Mouse (Mus musculus) right cerebral cortex, postnatal 14 days (tissue): ENCODE results near the gene Anxa9.
"Not testable (repeated sequence)": the region's sequence is repeated elsewhere in the genome, so short reads cannot be mapped to it uniquely, and the experiment has no call there.

ENCODE experiments used
- DNase-seq: peaks from one replicate; pipeline ENCODE4 v3.0.0; 2022

Anxa9 gene

DNA sequence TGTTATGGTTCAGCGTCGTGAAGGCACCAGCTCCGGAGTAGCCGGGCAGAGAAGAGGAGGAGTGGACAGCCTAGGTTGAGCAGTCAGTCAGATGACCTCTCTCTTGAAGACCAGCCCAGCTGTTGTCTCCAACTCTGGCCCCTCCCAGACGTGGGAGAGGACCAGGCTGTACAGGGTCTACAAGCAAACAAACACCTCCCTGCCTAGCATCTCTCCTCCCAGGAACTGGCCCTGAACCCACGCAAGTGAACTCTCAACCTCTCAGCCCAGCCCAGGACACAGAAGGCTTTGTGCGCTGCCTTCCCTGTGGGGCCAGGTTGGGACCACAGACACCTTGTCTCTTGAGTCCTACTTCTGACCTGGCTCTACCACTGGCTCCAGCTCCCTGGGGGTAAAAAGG, at the start of gene Anxa9:
Anxa9 (minus strand) TSS at position 77 of the 400 bp plus-strand sequence.
- DNase-seq, result no peak

DNA sequence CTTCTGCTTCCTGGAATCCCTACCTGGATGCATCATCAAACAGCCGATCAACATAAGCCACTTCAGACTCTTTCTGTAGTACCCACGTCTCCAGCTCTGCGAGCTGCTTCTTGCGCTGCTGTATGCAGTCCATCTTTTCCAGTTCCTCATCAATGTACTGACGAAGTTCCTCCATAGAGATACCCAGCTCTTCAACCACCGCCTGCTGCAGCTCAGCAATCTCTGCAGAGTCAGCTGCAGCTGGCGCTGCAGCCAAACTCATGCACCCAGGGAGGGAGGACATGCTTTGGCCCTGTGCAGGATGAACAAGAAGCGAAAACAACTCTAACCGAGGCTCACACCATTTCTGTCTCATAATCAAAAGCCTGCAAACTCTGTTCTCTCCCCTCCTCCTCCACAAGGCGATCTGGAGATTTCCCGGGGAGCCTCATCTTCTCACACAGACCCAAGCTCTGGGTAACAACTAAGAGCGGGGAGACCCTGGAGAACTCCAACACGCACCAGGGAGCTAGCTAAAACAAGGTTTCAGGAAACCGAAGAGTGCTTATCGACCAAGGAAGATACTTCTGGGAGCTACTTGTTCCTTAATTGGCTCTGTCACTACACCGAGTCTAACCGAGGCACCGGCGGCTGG, 49.1 kb upstream of the Anxa9 start:
- DNase-seq, result not testable (repeated sequence)

DNA sequence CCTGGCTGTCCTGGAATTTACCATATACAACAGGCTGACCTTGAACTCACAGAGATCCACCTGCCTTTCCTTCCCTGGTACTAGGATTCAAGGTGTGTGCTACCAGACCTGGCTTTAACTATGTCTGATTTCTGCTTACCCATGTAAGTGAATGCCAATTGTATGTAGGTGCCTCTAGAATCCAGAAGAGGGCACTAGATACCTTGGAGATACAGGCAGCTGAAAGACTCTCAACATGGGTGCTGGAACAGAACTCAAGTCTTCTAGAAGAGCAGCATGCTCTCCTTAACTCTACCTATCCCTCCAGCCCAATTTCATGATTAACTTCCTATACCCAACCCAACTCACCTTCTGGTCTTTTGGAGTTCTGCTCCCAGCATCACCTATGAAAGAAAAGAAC, 42.5 kb upstream of the Anxa9 start:
- no peak for DNase-seq

DNA sequence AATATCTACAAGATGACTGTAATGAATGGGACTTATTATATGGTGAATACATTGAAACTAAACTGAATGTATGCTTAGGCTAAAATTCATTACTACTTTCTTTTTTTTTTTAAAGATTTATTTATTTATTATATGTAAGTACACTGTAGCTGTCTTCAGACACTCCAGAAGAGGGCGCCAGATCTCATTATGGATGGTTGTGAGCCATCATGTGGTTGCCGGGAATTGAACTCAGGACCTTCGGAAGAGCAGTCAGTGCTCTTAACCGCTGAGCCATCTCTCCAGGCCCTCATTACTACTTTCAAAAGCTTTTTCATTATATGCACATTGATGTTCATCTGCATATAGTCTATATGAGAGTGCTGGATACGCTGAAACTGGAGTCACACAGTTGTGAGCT, 41.4 kb upstream of the Anxa9 start:
- not testable (repeated sequence) for DNase-seq

DNA sequence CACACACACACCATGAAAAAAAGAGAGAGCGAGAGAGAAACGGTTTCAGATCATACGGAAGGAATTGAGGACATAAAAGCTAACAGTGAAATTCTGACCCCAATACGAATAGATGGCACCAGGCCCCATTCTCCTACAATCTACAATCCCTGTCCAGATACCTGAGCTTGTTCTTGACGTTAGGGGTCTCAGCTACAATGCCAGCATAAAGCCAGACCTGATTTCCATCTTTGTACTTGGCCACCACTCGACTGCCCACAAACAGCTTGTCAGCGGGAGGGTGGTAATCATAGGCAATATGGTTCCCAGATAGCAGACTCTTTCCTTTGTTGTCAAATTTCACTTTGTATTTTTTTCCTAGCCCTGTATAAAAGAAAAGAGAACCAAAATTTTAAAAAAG, 39.5 kb upstream of the Anxa9 start:
- no peak for DNase-seq

DNA sequence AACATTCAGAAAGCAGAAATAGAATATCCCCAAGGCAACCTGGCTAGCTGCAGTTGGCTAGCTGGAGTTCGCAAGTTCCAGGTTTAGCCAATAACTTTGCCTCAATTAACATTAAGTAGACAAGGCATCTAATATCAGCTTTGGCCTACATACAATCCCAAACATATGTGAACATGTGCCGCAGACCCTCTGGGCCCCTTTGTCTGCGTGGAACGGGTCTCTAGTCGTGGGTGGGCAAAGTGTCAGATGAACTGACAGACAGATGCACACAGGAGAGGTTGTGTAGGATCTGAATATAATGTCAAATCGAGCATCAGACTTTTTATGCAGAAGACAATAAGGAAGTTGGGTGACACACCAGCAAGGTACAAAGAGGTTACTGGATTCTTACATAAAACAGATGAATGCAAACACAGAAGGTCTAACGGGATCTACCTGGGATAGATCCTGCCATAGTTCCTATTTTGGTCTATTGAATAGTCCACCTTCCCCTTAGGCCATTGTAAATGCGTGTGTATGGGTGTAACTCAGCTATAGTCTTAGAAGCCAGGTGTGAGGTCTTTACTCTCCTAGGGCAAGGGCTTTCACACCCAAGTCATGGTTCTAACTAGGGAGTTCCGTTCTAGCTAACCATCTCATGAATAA, 36.5 kb upstream of the Anxa9 start:
- DNase-seq, result not testable (repeated sequence)

DNA sequence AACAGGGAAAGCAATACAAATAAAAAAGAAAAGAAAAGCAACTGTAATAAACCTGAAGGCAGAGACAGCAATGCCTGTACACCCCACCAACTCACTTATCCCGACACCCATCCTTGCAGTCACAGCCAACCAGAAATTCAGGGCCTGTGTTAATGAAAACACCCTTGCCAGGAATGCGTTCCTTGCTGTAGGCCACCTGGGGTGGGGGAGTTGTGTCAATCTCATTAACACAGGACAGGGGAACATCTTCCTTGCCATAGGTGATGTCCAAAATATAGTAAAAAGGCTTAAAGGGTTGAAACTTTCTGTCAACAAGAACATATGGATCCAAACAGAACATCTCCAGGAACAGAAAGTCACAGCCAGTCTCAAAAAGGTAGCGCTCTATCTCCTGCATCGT, 31.3 kb upstream of the Anxa9 start:
- no peak for DNase-seq

DNA sequence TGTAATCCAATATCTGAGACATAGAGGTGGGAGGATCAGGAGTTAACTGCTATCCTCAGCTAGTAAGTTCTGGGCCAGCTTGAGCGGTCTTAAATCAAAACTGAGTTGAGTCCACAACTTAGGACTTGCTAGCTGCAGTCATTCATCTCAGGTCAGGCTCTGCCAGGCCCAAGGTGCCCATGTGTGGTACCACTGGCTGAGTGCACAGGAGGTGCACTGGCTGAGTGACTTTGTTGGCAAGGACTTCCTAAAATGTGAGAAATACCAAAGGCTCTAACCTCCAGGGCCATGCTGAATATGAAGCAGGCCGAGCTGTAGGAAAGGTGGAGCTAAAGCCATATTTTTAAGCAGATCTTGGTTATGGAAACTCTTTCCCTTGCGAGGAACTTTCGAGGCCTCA, 30.4 kb upstream of the Anxa9 start:
- DNase-seq, result no peak

DNA sequence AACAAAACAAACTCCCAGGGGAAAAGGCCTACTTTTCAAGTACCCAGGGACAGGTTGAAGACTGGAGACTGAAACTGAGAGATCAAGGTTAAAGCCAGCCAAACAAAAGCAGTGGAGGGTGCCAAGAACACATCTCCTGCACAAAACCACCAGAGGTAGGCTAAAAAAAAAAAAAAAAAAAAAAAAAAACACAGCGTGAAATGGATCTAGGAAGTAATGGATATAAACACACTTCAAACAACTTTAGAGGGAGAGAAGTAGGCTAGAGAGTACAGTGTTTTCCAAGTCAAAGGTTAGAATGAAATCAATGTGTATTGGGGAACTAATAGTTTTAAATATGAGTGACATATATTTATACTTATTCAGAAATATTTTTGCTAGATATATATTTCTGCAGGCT, 24.6 kb upstream of the Anxa9 start:
- DNase-seq, result no peak

DNA sequence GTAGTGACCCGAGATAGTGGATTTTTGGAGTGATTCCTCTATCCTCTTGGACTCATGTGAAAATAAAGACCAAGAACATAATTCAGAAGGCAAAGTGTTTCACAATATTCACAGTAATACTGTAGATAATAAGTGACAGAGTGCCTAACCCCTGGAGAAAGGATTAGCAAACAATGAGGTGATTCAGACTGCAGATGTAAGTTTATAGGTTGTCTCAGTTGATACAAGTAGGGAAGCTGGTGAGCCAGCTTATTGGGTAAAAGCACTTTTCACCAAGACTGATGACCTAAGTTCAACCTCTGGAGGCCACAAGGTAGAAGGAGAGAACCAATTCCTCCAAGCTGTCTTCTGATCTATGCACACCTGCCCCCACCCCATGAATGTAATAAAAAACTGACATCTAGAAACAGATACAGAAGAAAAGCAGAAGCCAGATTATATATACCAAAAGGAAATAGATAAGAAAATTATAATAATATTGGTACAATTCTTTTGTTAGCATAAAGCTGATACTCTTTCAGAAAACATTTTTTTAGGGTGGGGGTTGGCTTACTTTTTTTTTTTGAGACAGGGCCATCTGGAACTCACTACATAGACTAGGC, 21.9 kb upstream of the Anxa9 start:
- DNase-seq, result no peak

DNA sequence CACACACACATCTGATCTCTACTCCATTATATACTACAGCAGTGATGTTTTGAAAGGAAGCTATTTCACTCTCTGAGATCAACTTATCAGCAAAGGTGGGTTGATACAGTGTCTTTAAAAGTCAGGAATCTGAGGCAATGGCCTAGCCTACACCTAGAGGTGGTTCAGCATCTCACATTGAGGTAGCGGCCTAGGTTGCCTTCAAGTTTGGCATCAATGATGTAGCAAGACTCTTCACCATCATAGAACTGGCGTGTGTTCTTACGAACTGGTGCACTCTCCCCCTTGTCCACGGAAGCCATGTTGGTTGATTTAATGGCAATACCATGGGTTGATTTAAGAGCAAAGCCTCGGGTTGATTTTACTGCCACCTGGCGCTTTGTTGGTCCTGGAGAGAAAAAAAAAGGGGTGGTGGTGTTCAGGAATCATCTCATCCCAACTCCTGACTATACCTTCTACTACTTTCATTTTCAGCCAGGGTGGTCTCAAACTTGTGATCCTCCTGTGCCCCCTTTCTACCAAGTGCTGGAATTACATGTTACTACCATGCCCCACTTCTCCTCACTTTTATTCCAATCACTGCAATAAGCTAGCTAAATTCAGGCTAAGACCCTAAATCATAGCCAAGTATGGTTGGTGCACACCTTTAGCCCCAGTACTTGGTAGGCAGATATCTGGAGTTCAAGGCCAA, 17.6 kb upstream of the Anxa9 start:
- no peak for DNase-seq

DNA sequence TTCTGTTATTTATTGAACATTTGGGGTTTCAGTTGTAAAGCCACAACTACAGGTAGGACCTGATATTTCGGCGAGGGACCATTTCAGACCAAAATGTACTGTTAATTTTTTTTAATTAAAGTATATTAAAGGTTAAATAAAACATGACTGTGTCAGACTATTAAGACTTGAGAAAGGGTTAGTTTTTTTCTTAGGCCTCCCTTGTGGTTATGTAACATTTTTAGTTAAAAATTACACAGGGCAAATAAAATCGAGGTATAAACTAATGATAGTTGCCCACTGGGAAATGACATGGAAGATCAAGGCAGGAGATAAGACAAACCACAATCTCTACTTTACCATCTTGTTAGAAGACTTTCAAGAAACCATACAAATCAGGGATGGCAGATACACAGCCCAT, 16.5 kb upstream of the Anxa9 start:
- DNase-seq, result no peak

DNA sequence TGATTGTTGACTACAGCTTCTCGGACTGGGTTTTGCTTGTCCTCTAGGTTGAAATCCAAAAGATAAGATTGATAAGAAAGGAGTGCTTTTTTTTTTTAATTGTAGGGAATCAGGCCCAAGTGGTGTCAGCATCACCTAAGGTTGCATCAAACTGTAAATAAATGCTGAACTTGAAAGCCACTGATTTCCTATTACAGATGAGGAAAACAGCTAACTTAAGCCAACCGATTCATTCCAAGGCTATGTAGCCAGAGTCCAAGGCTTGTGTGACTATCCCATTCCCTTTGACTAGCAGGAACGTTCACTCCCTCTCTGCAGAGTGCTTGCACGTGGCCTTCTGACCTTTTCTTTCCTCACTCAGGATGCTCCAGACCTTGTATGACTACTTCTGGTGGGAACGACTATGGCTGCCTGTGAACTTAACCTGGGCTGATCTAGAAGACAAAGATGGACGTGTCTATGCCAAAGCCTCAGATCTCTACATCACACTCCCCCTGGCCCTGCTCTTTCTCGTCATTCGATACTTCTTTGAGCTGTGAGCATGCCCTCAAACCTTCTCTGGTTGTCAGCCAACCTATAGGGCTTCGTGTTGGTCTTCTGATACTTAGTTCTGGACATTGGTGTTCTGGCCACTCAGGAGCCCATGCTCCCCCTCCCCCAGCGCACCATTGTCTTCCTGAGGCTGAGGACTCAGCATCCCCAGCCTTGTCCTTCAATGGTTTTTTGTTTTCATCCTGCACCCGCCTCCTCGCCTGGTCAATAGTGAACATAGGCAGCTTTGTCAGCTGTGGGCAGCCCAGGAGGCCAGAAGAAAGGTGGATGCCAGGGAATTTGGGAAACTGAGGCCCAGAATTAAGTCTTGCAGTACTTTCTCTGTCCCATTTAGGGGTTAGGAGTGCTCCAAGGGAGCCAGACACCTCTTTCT, 13.0 kb upstream of the Anxa9 start:
- DNase-seq, result no peak

DNA sequence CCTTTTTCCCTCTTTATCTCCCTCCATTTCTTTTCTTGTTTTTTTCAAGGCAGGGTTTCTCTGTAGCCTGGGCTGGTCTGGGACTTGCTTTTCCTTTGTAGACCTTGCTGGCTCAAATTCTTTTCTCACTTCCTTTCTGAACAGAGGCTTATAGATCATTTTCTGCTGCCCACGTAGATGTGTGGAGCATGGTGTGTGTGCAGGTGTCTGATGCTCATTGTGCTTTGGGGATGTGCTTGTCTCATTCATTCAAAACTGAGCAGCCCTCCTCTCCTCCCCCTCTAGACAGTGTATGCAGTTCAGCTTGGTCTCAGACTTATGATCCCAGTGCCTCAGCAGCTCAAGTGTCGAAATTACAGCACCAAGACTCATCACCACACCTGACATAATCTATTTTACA, 12.1 kb upstream of the Anxa9 start:
- no peak for DNase-seq

DNA sequence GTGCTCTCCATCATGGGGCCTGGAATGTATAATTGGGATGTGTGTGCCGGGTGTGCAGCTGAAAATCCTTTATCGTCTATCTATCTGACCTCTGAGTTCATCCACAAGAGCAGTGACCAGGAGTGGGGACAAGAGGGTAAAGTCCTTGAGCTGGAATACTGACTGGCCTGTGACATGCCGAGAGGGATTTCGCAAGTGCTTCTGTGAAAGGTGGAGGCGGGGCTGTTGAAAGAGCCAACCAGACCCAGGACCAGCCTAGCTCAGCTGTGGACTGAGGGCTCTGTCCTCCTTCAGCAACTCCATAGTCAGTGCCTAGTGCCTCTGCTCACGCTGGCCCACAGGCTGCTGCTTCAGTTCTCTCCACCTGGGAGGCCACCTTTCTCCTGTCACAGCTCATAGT, 11.6 kb upstream of the Anxa9 start:
- no peak for DNase-seq

DNA sequence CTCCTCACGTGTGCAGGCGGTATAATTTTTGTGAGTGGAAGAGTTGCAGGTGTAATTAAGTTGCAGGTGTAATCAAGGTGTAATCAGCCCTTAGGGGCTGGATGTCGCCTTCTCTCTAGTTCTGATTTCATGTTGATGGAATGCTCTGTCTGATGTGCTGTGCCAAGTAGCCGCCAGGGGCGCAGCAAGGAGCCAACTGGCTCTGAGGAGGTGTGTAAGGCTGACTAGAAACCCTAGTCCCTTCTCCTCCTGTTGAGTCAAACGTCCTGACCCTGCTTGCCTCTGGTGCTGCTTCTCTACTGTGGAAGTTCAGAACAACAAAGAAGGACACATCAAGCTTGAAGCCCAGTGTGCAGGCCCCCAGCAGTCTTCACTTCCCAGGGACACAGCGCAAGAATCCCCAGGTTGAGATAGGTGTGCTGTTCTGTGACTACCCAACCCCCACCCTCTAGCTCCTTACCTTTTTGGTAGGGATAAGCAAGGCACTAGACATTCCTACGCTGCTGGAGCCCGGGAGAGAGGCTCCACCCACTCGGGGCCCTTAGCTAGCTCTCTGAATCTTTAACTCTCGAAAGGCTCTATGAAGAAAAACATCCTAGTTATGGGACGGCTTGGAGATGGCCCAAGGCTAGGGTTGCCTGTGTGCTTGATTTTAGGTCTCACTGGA, 10.6 kb upstream of the Anxa9 start:
- peak; percentile 61 for DNase-seq

DNA sequence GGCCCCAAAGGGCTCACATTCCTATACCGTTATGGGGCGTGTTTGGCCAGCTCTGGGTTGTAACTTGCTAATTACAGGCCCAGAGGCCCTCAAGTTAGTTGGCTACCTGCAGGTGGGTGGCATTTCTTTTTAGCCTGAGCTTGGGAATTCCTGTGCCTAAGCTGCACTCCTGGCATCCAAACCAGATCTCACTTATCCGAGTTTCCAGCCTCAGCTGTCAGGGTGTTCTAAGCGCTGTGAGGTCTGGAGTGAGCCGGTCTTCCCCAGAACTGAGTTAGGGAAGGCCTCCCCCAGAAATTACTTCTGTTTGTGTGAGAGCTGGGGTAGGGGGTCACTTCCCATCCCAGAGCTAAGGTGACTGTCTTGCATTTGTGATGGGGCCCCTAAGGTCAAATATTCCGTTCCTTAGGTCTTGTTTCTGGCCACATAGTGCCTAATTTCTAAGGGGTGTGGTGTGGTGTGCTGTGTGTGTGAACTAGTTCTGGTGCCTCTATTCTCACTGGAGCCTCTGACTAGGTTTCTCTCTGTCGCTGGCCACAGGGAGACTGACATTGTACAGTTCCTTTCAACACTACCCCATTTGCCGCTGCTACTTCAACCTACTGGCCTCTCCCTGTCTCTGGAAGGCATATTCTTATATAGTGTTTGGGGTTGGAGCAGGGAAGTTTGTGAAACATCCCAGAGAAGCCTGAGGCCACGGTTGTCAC, 9.0 kb upstream of the Anxa9 start:
- DNase-seq, result no peak

DNA sequence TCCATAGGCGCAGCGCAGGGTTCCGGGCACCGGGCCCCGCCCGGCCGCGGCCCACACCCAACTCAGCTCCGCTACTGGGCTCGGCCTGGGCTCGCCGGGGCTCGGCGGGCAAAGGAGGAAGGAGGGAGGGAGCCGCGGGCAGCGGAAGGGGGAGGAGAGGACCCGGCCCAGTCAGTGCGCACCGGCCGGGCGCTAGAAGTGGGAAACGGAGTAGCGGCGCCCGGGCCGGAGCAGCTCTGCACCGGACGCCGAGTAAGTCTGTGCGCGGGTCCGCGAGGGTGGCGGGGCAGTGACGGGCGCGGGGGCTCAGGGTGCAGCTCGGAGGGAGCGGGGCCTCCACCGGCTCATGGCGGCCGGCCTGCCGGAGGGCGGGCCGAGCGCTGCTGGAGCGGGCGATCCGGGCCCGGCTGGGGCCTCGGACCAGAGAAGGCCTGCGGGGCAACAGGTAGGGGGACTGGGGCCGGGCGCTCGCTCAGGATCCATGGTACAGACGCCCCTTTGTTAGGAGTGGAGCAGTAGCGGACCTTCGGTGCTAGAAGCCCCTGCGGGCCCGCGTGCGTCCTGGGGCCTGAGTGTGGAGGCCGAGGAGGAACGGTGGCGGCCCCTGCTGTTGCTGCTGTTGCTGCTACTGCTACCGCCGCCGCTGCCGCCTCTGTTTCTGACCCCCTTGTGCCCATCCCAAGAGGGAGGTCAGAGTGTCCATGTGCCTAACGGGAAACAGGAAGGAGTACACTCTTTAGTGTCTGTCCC, 8.3 kb upstream of the Anxa9 start:
- DNase-seq, result peak; percentile 71

DNA sequence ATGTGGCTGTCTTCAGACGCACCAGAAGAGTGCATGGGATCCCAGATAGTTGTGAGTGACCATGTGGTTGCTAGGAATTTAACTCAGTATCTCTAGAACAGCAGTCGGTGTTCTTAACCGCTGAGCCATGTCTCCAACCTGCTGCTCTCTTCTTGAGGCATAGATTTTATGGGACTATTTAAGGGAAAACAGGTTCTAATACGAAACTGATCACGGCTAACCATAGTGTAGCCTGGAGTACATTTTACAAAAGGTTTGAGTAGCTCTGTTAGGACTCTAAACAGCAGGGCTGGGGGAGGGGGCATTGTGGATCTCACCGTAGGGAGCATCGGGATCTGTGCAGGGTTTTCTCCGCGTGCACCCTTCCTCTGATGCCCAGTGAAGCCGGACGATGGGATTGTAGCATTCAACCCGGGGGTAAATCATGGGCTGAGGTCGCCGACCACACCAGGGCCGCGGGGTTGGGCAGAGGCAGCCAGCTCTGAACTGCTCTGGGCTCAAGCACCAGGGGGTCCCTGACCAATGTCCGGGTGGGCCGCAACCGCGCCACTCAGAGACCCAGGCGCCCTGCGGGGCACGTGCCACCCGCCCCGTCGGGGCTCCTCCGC, 7.6 kb upstream of the Anxa9 start, which contains the start of gene Cers2:
Cers2 (plus strand) TSS at position 306 of the 608 bp plus-strand sequence.
- DNase-seq, result no peak

DNA sequence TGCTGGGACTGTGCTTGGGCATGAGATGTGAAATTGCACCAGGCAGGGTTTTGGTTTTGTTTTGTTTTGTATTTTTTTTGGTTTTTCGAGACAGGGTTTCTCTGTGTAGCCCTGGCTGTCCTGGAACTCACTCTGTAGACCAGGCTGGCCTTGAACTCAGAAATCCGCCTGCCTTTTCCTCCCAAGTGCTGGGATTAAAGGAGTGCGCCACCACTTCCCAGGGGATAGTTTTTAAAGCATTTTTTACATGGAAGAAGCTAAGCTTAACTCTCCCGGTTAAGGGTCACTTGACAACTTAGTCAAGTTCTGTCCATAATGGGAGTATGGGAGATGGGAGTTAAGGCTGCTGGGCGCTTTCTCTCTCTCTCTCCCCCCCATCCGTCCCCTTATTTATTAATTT, 7.1 kb upstream of the Anxa9 start:
- DNase-seq, result no peak
